In genomic region chr6:122268561-122268960, GRCm38 (mm10) we compare ENCODE assay signal across 12 mouse cellular contexts. TPM values are rescaled to one million over a fixed set of nuclear protein-coding genes. Genes with fewer than 3 reads are reported as not detected.
A peak's percentile ranks its signal among the peaks of the same experiment; 100 is the strongest.
DNase-seq lines count a peak whose midpoint lies in the region; ATAC-seq and TF ChIP-seq lines count a peak whose summit lies in the region.
"Had no signal": no experiment of that assay in that cellular context is flagged by ENCODE, and none has a peak within 500 bp of the region (broad histone marks: within the 10 kb centered on the region; RNA-seq: fewer than 3 reads in every experiment).

No protein-coding gene starts in this region.

- no peak overlapping the region for H3K4me3 ChIP-seq in hindbrain, postnatal 0 days (ENCODE audit: low read length)
- no peak overlapping the region for H3K4me3 ChIP-seq in hindbrain, embryonic 13.5 days
- no peak overlapping the region for H3K4me3 ChIP-seq in forebrain, postnatal 0 days (ENCODE audit: low read depth, low read length)
- H3K4me3 ChIP-seq: embryonic facial prominence, embryonic 13.5 days; left cerebral cortex, adult 2 months had no signal

- H3K4me1 ChIP-seq in hindbrain, postnatal 0 days (ENCODE audit: insufficient read depth, low read length), result no peaks in the 10 kb centered on the region
- no peaks in the 10 kb centered on the region for H3K4me1 ChIP-seq in hindbrain, embryonic 13.5 days (replicated peaks)
- H3K4me1 ChIP-seq in forebrain, postnatal 0 days (ENCODE audit: insufficient read depth), result 0 out of 2 replicates have a peak, but pooled peaks cover 3% of the 10 kb centered on the region
- H3K4me1 ChIP-seq: embryonic facial prominence, embryonic 13.5 days had no signal

- no peak for TF ChIP-seq CTCF in hindbrain, postnatal 0 days (IDR thresholded peaks at IDR 0.05; ENCODE audit: low read depth)
- TF ChIP-seq CTCF in forebrain, postnatal 0 days (IDR thresholded peaks at IDR 0.05; ENCODE audit: low read depth), result no peak

- no peak overlapping the region for H3K9ac ChIP-seq in hindbrain, postnatal 0 days (replicated peaks; ENCODE audit: low read length)
- no peak overlapping the region for H3K9ac ChIP-seq in hindbrain, embryonic 13.5 days
- H3K9ac ChIP-seq in forebrain, postnatal 0 days, result no peak overlapping the region
- H3K9ac ChIP-seq: embryonic facial prominence, embryonic 13.5 days had no signal

- no peaks in the 10 kb centered on the region for H3K36me3 ChIP-seq in hindbrain, postnatal 0 days (ENCODE audit: insufficient read depth, low read length)
- H3K36me3 ChIP-seq in hindbrain, embryonic 13.5 days, result no peaks in the 10 kb centered on the region
- no peaks in the 10 kb centered on the region for H3K36me3 ChIP-seq in forebrain, postnatal 0 days (ENCODE audit: insufficient read depth)
- H3K36me3 ChIP-seq: embryonic facial prominence, embryonic 13.5 days; G1E had no signal

- no peaks in the 10 kb centered on the region for H3K27me3 ChIP-seq in hindbrain, postnatal 0 days (ENCODE audit: insufficient read depth, low read length)
- H3K27me3 ChIP-seq in hindbrain, embryonic 13.5 days, result no peaks in the 10 kb centered on the region
- no peaks in the 10 kb centered on the region for H3K27me3 ChIP-seq in forebrain, postnatal 0 days (ENCODE audit: insufficient read depth, low read length)
- H3K27me3 ChIP-seq: embryonic facial prominence, embryonic 13.5 days had no signal

- H3K27ac ChIP-seq in hindbrain, postnatal 0 days, result no peak overlapping the region
- no peak overlapping the region for H3K27ac ChIP-seq in hindbrain, embryonic 13.5 days
- H3K27ac ChIP-seq in forebrain, postnatal 0 days (ENCODE audit: low read depth, low read length), result 0 out of 2 replicates have a peak overlapping the region, but pooled peaks have one; percentile 4
- H3K27ac ChIP-seq: embryonic facial prominence, embryonic 13.5 days; left cerebral cortex, adult 2 months had no signal

- H3K9me3 ChIP-seq in hindbrain, postnatal 0 days (ENCODE audit: low read length), result no peaks in the 10 kb centered on the region
- no peaks in the 10 kb centered on the region for H3K9me3 ChIP-seq in hindbrain, embryonic 13.5 days
- H3K9me3 ChIP-seq in forebrain, postnatal 0 days (ENCODE audit: low read length), result no peaks in the 10 kb centered on the region
- H3K9me3 ChIP-seq: embryonic facial prominence, embryonic 13.5 days; G1E had no signal

- no peak overlapping the region for H3K4me2 ChIP-seq in hindbrain, postnatal 0 days (ENCODE audit: low read depth, low read length)
- no peak overlapping the region for H3K4me2 ChIP-seq in hindbrain, embryonic 13.5 days
- no peak overlapping the region for H3K4me2 ChIP-seq in forebrain, postnatal 0 days (ENCODE audit: low read depth)
- H3K4me2 ChIP-seq: embryonic facial prominence, embryonic 13.5 days had no signal

- peak; percentile 87 for DNase-seq in hindbrain, postnatal 0 days (ENCODE audit: low spot score)
- DNase-seq in adrenal gland, postnatal 25 days, result peak; percentile 75
- DNase-seq in forebrain, postnatal 0 days, result peak; percentile 84
- DNase-seq in layer of hippocampus, adult 9-10 months (ENCODE audit: low spot score), result peak; percentile 60
- peak; percentile 17 for DNase-seq in ovary, adult 18-20 months (ENCODE audit: low spot score)
- no peak for DNase-seq in thymus, postnatal 0 days (ENCODE audit: low spot score)
- DNase-seq in spleen, postnatal 10 days (ENCODE audit: low spot score in 2 of 2), result no peak

- WGBS in hindbrain, postnatal 0 days, result 24% methylated on average over 3 of the region's 3 CpGs
- WGBS in hindbrain, embryonic 13.5 days, result 51% methylated on average over 3 of the region's 3 CpGs
- 23% methylated on average over 3 of the region's 3 CpGs for WGBS in forebrain, postnatal 0 days

- ATAC-seq in hindbrain, postnatal 0 days, result peak; percentile 59
- no peak; the same call in 1 of the 2 replicates for ATAC-seq in hindbrain, embryonic 13.5 days (ENCODE audit: low FRiP score)
- ATAC-seq in forebrain, postnatal 0 days, result peak; percentile 89

RNA-seq across cellular contexts. Expression of gene Klrg1, which starts 14.1 kb away (rescaled TPM):
- 0.52 TPM in 1 of 2 replicates, not detected in the other for total RNA-seq in hindbrain, postnatal 0 days (2014; rRNA removed)
- 0.74 and 1.3 TPM in 2 replicates for polyA plus RNA-seq in hindbrain, postnatal 0 days (2015; fragmentation: Nextera tagmentation; extraction: Ambion mirVana)
- 0.69 and 0.76 TPM in 2 replicates for polyA plus RNA-seq in hindbrain, embryonic 13.5 days (2015; fragmentation: Nextera tagmentation; extraction: Ambion mirVana)
- total RNA-seq in adrenal gland, postnatal 25 days (2021), result not detected in 2 replicates
- total RNA-seq in forebrain, postnatal 0 days (2014; rRNA removed), result 0.15 and 2.7 TPM in 2 replicates
- polyA plus RNA-seq in forebrain, postnatal 0 days (2015; fragmentation: Nextera tagmentation; extraction: Ambion mirVana), result 0.91 and 1.1 TPM in 2 replicates
- 0.53 and 0.55 TPM in 2 replicates for polyA plus RNA-seq in thymus, postnatal 0 days (2015; fragmentation: Nextera tagmentation; extraction: Ambion mirVana)
- total RNA-seq: left cerebral cortex, adult 2 months had no signal
- polyA plus RNA-seq: embryonic facial prominence, embryonic 13.5 days; neural tube, embryonic 11.5 days had no signal

RNA-seq across cellular contexts. Expression of gene M6pr, which starts 40.0 kb away (rescaled TPM):
- 48.5 and 48.8 TPM in 2 replicates for total RNA-seq in hindbrain, postnatal 0 days (2014; rRNA removed)
- polyA plus RNA-seq in hindbrain, postnatal 0 days (2015; fragmentation: Nextera tagmentation; extraction: Ambion mirVana), result 46.7 and 48.5 TPM in 2 replicates
- 58.2 and 60.1 TPM in 2 replicates for polyA plus RNA-seq in hindbrain, embryonic 13.5 days (2015; fragmentation: Nextera tagmentation; extraction: Ambion mirVana)
- total RNA-seq in adrenal gland, postnatal 25 days (2021), result 159 and 168 TPM in 2 replicates
- total RNA-seq in forebrain, postnatal 0 days (2014; rRNA removed), result 51.9 and 52.9 TPM in 2 replicates
- polyA plus RNA-seq in forebrain, postnatal 0 days (2015; fragmentation: Nextera tagmentation; extraction: Ambion mirVana), result 42.6 and 44.0 TPM in 2 replicates
- polyA plus RNA-seq in thymus, postnatal 0 days (2015; fragmentation: Nextera tagmentation; extraction: Ambion mirVana), result 136 and 144 TPM in 2 replicates

Comparison
In these comparisons a context has a peak if more than half of its experiments do, and no peak if none do; other contexts are left out.
1. DNase-seq: peak in hindbrain, postnatal 0 days (single experiment), adrenal gland, postnatal 25 days (single experiment), forebrain, postnatal 0 days (single experiment), layer of hippocampus, adult 9-10 months (single experiment) and ovary, adult 18-20 months (single experiment); none in thymus, postnatal 0 days (single experiment) and spleen, postnatal 10 days (0 of 2).